Mouse (Mus musculus): Measurements from ENCODE around the gene Cdh6. TPM values are rescaled to one million over a fixed set of nuclear protein-coding genes. Genes with fewer than 3 reads are reported as not detected.

The Cdh6 gene
- polyA plus RNA-seq (2015; fragmentation: Nextera tagmentation; extraction: Ambion mirVana): 5.0 and 5.5 TPM in 2 replicates

GRCm38 (mm10) chr15:13173071-13173778 lies at the start of gene Cdh6:
Gene Cdh6 (minus strand): TSS chr15:13173675.

